Comparison of ENCODE assay signal across 21 mouse cellular contexts in genomic region chr11:59653547-59653946, GRCm38 (mm10). TPM values are rescaled to one million over a fixed set of nuclear protein-coding genes. Genes with fewer than 3 reads are reported as not detected.
DNase-seq lines count a peak whose midpoint lies in the region; ATAC-seq and TF ChIP-seq lines count a peak whose summit lies in the region.
"Had no signal": no experiment of that assay in that cellular context is flagged by ENCODE, and none has a peak within 500 bp of the region (broad histone marks: within the 10 kb centered on the region; RNA-seq: fewer than 3 reads in every experiment).

No protein-coding gene starts in this region.

- no peaks in the 10 kb centered on the region for H3K4me1 ChIP-seq in hindbrain, embryonic 14.5 days (replicated peaks; ENCODE audit: control insufficient read depth, insufficient read depth, low read length)
- H3K4me1 ChIP-seq in hindbrain, embryonic 16.5 days (ENCODE audit: control insufficient read depth, insufficient read depth, low read depth, low read length) = no peaks in the 10 kb centered on the region
- no peaks in the 10 kb centered on the region for H3K4me1 ChIP-seq in neural tube, embryonic 13.5 days (replicated peaks)
- H3K4me1 ChIP-seq in MEL (ENCODE audit: control insufficient read depth in 1 of 2, insufficient read depth in 2 of 2, low read length in 2 of 2) = peaks cover 12 to 22% of the 10 kb centered on the region in 2 experiments

- H3K4me3 ChIP-seq in hindbrain, embryonic 14.5 days (replicated peaks; ENCODE audit: low read length) = no peak overlapping the region
- no peak overlapping the region for H3K4me3 ChIP-seq in hindbrain, embryonic 16.5 days (ENCODE audit: low read length)
- no peak overlapping the region for H3K4me3 ChIP-seq in neural tube, embryonic 13.5 days
- H3K4me3 ChIP-seq in MEL (ENCODE audit: control insufficient read depth in 1 of 2, insufficient read depth in 1 of 2, low read depth in 2 of 2, low read length in 2 of 2) = no peak overlapping the region

- 0 out of 2 replicates have a peak overlapping the region, but pooled peaks have one; percentile 17 for H3K27ac ChIP-seq in hindbrain, embryonic 14.5 days
- H3K27ac ChIP-seq in hindbrain, embryonic 16.5 days (ENCODE audit: low read depth, low read length) = no peak overlapping the region
- H3K27ac ChIP-seq in neural tube, embryonic 13.5 days (replicated peaks) = peak overlapping the region; percentile 67
- no peak overlapping the region for H3K27ac ChIP-seq in MEL (ENCODE audit: control insufficient read depth, low read depth, low read length)

- WGBS in hindbrain, embryonic 14.5 days = 84% methylated on average over 2 of the region's 2 CpGs
- WGBS in hindbrain, embryonic 16.5 days = 85% methylated on average over 2 of the region's 2 CpGs
- 84% methylated on average over 2 of the region's 2 CpGs for WGBS in neural tube, embryonic 13.5 days

- TF ChIP-seq EP300 in MEL (IDR thresholded peaks at IDR 0.05; ENCODE audit: low read depth in 1 of 2, low read length in 2 of 2) = peak; percentile 52 to 60

- TF ChIP-seq POLR2A in MEL (IDR thresholded peaks at IDR 0.05; ENCODE audit: control insufficient read depth in 1 of 2, insufficient read depth in 1 of 2, low read depth in 1 of 2, low read length in 2 of 2, poor library complexity in 1 of 2) = no peak

- no peaks in the 10 kb centered on the region for H3K27me3 ChIP-seq in hindbrain, embryonic 14.5 days (ENCODE audit: control insufficient read depth, insufficient read depth, low read length)
- H3K27me3 ChIP-seq in hindbrain, embryonic 16.5 days (replicated peaks; ENCODE audit: control insufficient read depth, insufficient read depth, low read length) = no peaks in the 10 kb centered on the region
- no peaks in the 10 kb centered on the region for H3K27me3 ChIP-seq in neural tube, embryonic 13.5 days
- H3K27me3 ChIP-seq in MEL (ENCODE audit: control insufficient read depth in 1 of 2, insufficient read depth in 2 of 2, low read length in 2 of 2) = peaks cover 2 to 8% of the 10 kb centered on the region in 2 experiments; a peak in 3 of 4 replicates
- H3K27me3 ChIP-seq: Patski had no signal

- no peak for DNase-seq in hindbrain, embryonic 14.5 days (ENCODE audit: low spot score)
- no peak for DNase-seq in neural tube, embryonic 10.5 days (ENCODE audit: extremely low spot score, low spot score)
- no peak for DNase-seq in MEL (ENCODE audit: low read depth, low spot score)
- no peak for DNase-seq in c-Kit-positive CD71-positive TER-119-positive erythroid progenitor cells, embryonic 14.5 days (ENCODE audit: low spot score)
- no peak for DNase-seq in Muller cell, postnatal 12 days (ENCODE audit: inconsistent ontology term)
- DNase-seq: adrenal gland, adult 2 months; adrenal gland, adult 8-10 months; adrenal gland, postnatal 10 days; adrenal gland, postnatal 14 days; adrenal gland, postnatal 25 days; adrenal gland, postnatal 36 days; cerebellum, adult 11 months; cerebellum, adult 11-12 months; cerebellum, adult 18-20 months; cerebellum, adult 2 months; cerebellum, adult 8-10 months had no signal

- no peak for ATAC-seq in hindbrain, embryonic 14.5 days (ENCODE audit: low FRiP score)
- ATAC-seq in hindbrain, embryonic 16.5 days = no peak
- ATAC-seq in neural tube, embryonic 13.5 days (ENCODE audit: low read depth) = no peak
- 0 out of 2 replicates have a peak, but pooled peaks have one; percentile 17 for ATAC-seq in megakaryocyte progenitor cell, adult 5-6 weeks (replicated peaks; ENCODE audit: poor library complexity)
- ATAC-seq: Patski had no signal

- no peak for TF ChIP-seq CTCF in MEL (IDR thresholded peaks at IDR 0.05 in 2 of 3, conservative IDR thresholded peaks at IDR 0.05 in 1 of 3; ENCODE audit: control insufficient read depth in 1 of 3, insufficient read depth in 1 of 3, low read depth in 2 of 3, low read length in 3 of 3, poor library complexity in 1 of 3, severe bottlenecking in 1 of 3)

- H3K4me2 ChIP-seq in hindbrain, embryonic 14.5 days (replicated peaks) = no peak overlapping the region
- no peak overlapping the region for H3K4me2 ChIP-seq in hindbrain, embryonic 16.5 days (ENCODE audit: low read length)
- H3K4me2 ChIP-seq in neural tube, embryonic 13.5 days = no peak overlapping the region

- H3K36me3 ChIP-seq in hindbrain, embryonic 14.5 days (replicated peaks; ENCODE audit: control insufficient read depth, insufficient read depth) = no peaks in the 10 kb centered on the region
- no peaks in the 10 kb centered on the region for H3K36me3 ChIP-seq in hindbrain, embryonic 16.5 days (ENCODE audit: control insufficient read depth, insufficient read depth, low read length)
- H3K36me3 ChIP-seq in neural tube, embryonic 13.5 days = no peaks in the 10 kb centered on the region
- peaks cover 0 to 17% of the 10 kb centered on the region in 2 experiments; a peak in 2 of 4 replicates for H3K36me3 ChIP-seq in MEL (ENCODE audit: control insufficient read depth in 1 of 2, insufficient read depth in 2 of 2, low read length in 2 of 2)
- H3K36me3 ChIP-seq: G1E had no signal

- H3K9ac ChIP-seq in hindbrain, embryonic 14.5 days = no peak overlapping the region
- no peak overlapping the region for H3K9ac ChIP-seq in hindbrain, embryonic 16.5 days (ENCODE audit: low read depth, low read length)
- H3K9ac ChIP-seq in neural tube, embryonic 13.5 days = no peak overlapping the region
- H3K9ac ChIP-seq in MEL (ENCODE audit: control insufficient read depth, low read depth, low read length, poor library complexity, severe bottlenecking) = no peak overlapping the region

- no peaks in the 10 kb centered on the region for H3K9me3 ChIP-seq in hindbrain, embryonic 14.5 days (ENCODE audit: control insufficient read depth, low read length)
- no peaks in the 10 kb centered on the region for H3K9me3 ChIP-seq in hindbrain, embryonic 16.5 days (ENCODE audit: control insufficient read depth, low read length)
- no peaks in the 10 kb centered on the region for H3K9me3 ChIP-seq in neural tube, embryonic 13.5 days
- H3K9me3 ChIP-seq in MEL (replicated peaks; ENCODE audit: insufficient read depth, low read length) = no peaks in the 10 kb centered on the region
- H3K9me3 ChIP-seq: G1E had no signal

- no peak for TF ChIP-seq RAD21 in MEL (IDR thresholded peaks at IDR 0.05; ENCODE audit: low read depth, low read length)

- H3K79me2 ChIP-seq in MEL (ENCODE audit: control insufficient read depth, insufficient read depth, low read length, poor library complexity) = no peaks in the 10 kb centered on the region

TF ChIP-seq in MEL, 35 proteins besides CTCF, POLR2A, EP300 and RAD21:
- TF ChIP-seq POLR2AphosphoS5 (IDR thresholded peaks at IDR 0.05; ENCODE audit: borderline replicate concordance, low read depth, low read length) (no peak), TAL1 (IDR thresholded peaks at IDR 0.05; ENCODE audit: low read length) (peak; percentile 27; the same call in 1 of the 2 replicates), GATA1 (IDR thresholded peaks at IDR 0.05; ENCODE audit: low read depth, low read length) (no peak)
TF ChIP-seq in MEL: peak in this region for 1.

RNA-seq across cellular contexts. Expression of gene Mprip, which starts 7.6 kb away (rescaled TPM):
- 68.1 and 71.5 TPM in 2 replicates for polyA plus RNA-seq in hindbrain, embryonic 14.5 days (2014; fragmentation: Nextera tagmentation; extraction: Ambion mirVana)
- polyA plus RNA-seq in hindbrain, embryonic 16.5 days (2015; fragmentation: Nextera tagmentation; extraction: Ambion mirVana) = 34.8 and 38.9 TPM in 2 replicates
- polyA plus RNA-seq in neural tube, embryonic 13.5 days (2015; fragmentation: Nextera tagmentation; extraction: Ambion mirVana) = 58.2 and 73.5 TPM in 2 replicates
- 131 and 142 TPM in 2 replicates for total RNA-seq in MEL (2012; rRNA removed)
- polyA plus RNA-seq in MEL (2012; ENCODE audit: insufficient read depth in 1 of 2, insufficient read length in 2 of 2, low read depth in 1 of 2, low replicate concordance in 2 of 2, missing spikeins in 1 of 2) = 100 to 1,000 TPM; 103 to 174 TPM
- 32.2 and 36.8 TPM in 2 replicates for total RNA-seq in megakaryocyte progenitor cell, adult 5-6 weeks (2015)
- total RNA-seq in megakaryocyte progenitor cell, adult 5-6 weeks (2017) = 69.9 and 72.6 TPM in 2 replicates

Comparison
In these comparisons a context has a peak if more than half of its experiments do, and no peak if none do; other contexts are left out.
1. H3K27ac ChIP-seq: peak in hindbrain, embryonic 14.5 days (single experiment) and neural tube, embryonic 13.5 days (single experiment); none in hindbrain, embryonic 16.5 days (single experiment) and MEL (single experiment).